In genomic region chr9:60687891-60688324, GRCm38 (mm10) we compare ENCODE assay signal across 8 mouse cellular contexts. TPM values are rescaled to one million over a fixed set of nuclear protein-coding genes. Genes with fewer than 3 reads are reported as not detected.
A peak's percentile ranks its signal among the peaks of the same experiment; 100 is the strongest.
DNase-seq lines count a peak whose midpoint lies in the region; ATAC-seq and TF ChIP-seq lines count a peak whose summit lies in the region.

Gene Lrrc49 (minus strand): TSS chr9:60688158.

- TF ChIP-seq CTCF in gastrocnemius, adult 2 months (IDR thresholded peaks at IDR 0.05) = no peak
- TF ChIP-seq CTCF in hindbrain, postnatal 0 days (IDR thresholded peaks at IDR 0.05; ENCODE audit: low read depth) = no peak
- no peak; the same call in 1 of the 2 replicates for TF ChIP-seq CTCF in left cerebral cortex, adult 2 months (IDR thresholded peaks at IDR 0.05)

- under 1% methylated on average over 21 of the region's 21 CpGs for WGBS in hindbrain, postnatal 0 days

- DNase-seq in T-cell, adult 2 months (ENCODE audit: low spot score) = peak; percentile 55
- peak; percentile 91 to 93 for DNase-seq in cerebellum, postnatal 25 days
- peak; percentile 92 for DNase-seq in gastrocnemius, adult 2 months
- peak; percentile 97 for DNase-seq in hindbrain, postnatal 0 days (ENCODE audit: low spot score)
- DNase-seq in left cerebral cortex, adult 2 months (ENCODE audit: extremely low spot score in 1 of 2, low spot score in 2 of 2) = peak; percentile 85 to 89
- peak; percentile 94 for DNase-seq in right cerebral cortex, adult 2 months (ENCODE audit: low spot score in 2 of 2)
- DNase-seq in urinary bladder, postnatal 14 days (ENCODE audit: low spot score) = peak; percentile 92

- ATAC-seq in hindbrain, postnatal 0 days = peak; percentile 97
- ATAC-seq in megakaryocyte, adult 5-6 weeks (ENCODE audit: poor library complexity, severe bottlenecking) = peak; percentile 91

- H3K4me2 ChIP-seq in hindbrain, postnatal 0 days (ENCODE audit: low read depth, low read length) = peak within 1 kb of the TSS; percentile 66

- H3K36me3 ChIP-seq in hindbrain, postnatal 0 days (ENCODE audit: insufficient read depth, low read length) = peaks cover 11% of the 10 kb centered on the region; the same call in 1 of the 2 replicates

- H3K27ac ChIP-seq in gastrocnemius, adult 2 months = peak within 1 kb of the TSS; percentile 84
- peak within 1 kb of the TSS; percentile 93 for H3K27ac ChIP-seq in hindbrain, postnatal 0 days
- peak within 1 kb of the TSS; percentile 96 for H3K27ac ChIP-seq in left cerebral cortex, adult 2 months

- H3K9me3 ChIP-seq in hindbrain, postnatal 0 days (ENCODE audit: low read length) = no peaks in the 10 kb centered on the region

- no peaks in the 10 kb centered on the region for H3K27me3 ChIP-seq in hindbrain, postnatal 0 days (ENCODE audit: insufficient read depth, low read length)

- intact Hi-C loops in gastrocnemius, adult 2 months (cut with DNase I) = no loop called here
- intact Hi-C loops in left cerebral cortex, adult 2 months (cut with DNase I) = loop anchor here (10.0 kb wide), 1 partner anchor 443 kb away; no protein-coding TSS in a partner anchor

- H3K4me3 ChIP-seq in gastrocnemius, adult 2 months = peak within 1 kb of the TSS; percentile 89
- peak within 1 kb of the TSS; percentile 65 for H3K4me3 ChIP-seq in hindbrain, postnatal 0 days (ENCODE audit: low read length)
- H3K4me3 ChIP-seq in left cerebral cortex, adult 2 months = peak within 1 kb of the TSS; percentile 60

- peak within 1 kb of the TSS; percentile 68 for H3K9ac ChIP-seq in hindbrain, postnatal 0 days (replicated peaks; ENCODE audit: low read length)

- no peaks in the 10 kb centered on the region for H3K4me1 ChIP-seq in hindbrain, postnatal 0 days (ENCODE audit: insufficient read depth, low read length)

RNA-seq across cellular contexts. Expression of gene Lrrc49, which starts in this region (rescaled TPM):
- total RNA-seq in gastrocnemius, adult 2 months (2021) = 1 to 10 TPM; 2.5 to 3.2 TPM
- total RNA-seq in hindbrain, postnatal 0 days (2014; rRNA removed) = 48.6 and 50.0 TPM in 2 replicates
- polyA plus RNA-seq in hindbrain, postnatal 0 days (2015; fragmentation: Nextera tagmentation; extraction: Ambion mirVana) = 71.1 and 71.9 TPM in 2 replicates
- 10 to 100 TPM; 86.7 to 94.7 TPM for total RNA-seq in left cerebral cortex, adult 2 months (2021)
- total RNA-seq in megakaryocyte, adult 5-6 weeks (2015) = 2.8 and 3.0 TPM in 2 replicates
- 3.6 and 5.1 TPM in 2 replicates for total RNA-seq in megakaryocyte, adult 5-6 weeks (2017)

Comparison
In these comparisons a context has a peak if more than half of its experiments do, and no peak if none do; other contexts are left out.
1. Peak in every context shown above with its lines: DNase-seq, ATAC-seq, H3K4me3 ChIP-seq and H3K27ac ChIP-seq.